Mouse (Mus musculus) heart, embryonic 12.5 days (tissue): ENCODE data around the gene Alox12b. TPM values are rescaled to one million over a fixed set of nuclear protein-coding genes. Genes with fewer than 3 reads are reported as not detected.
A peak's percentile ranks its signal among the peaks of the same experiment; 100 is the strongest.

Source experiments
- ATAC-seq: fragments of 200-750 bp; cut with Nextera tagmentation; 2 replicates; pipeline ENCODE4 v1.8.0; 2017; ENCODE audit warnings: moderate TSS enrichment, moderate library complexity; ENCODE audit not compliant: insufficient number of reproducible peaks, low FRiP score
- H3K27ac ChIP-seq: fragments of 300-500 bp; sonication (generic); 2 replicates; pipeline ENCODE4 v1.5.1; 2016; ENCODE audit warnings: mild to moderate bottlenecking, moderate library complexity; ENCODE audit not compliant: poor library complexity, severe bottlenecking
- H3K27me3 ChIP-seq: fragments of 300-500 bp; sonication (generic); replicated peaks from 2 replicates; pipeline ENCODE4 v1.6.1; 2016; ENCODE audit warnings: mild to moderate bottlenecking, moderate library complexity
- H3K36me3 ChIP-seq: fragments of 300-500 bp; sonication (generic); 2 replicates; pipeline ENCODE4 v1.6.1; 2016; ENCODE audit warnings: mild to moderate bottlenecking, moderate library complexity
- H3K4me1 ChIP-seq: fragments of 300-500 bp; sonication (generic); replicated peaks from 2 replicates; pipeline ENCODE4 v1.6.1; 2016; ENCODE audit warnings: mild to moderate bottlenecking
- H3K4me2 ChIP-seq: fragments of 300-500 bp; sonication (generic); 2 replicates; pipeline ENCODE4 v1.6.1; 2016; ENCODE audit warnings: mild to moderate bottlenecking, moderate library complexity
- H3K4me3 ChIP-seq: fragments of 300-500 bp; sonication (generic); 2 replicates; pipeline ENCODE4 v1.5.1; 2016; ENCODE audit warnings: mild to moderate bottlenecking
- H3K9ac ChIP-seq: fragments of 300-500 bp; sonication (generic); 2 replicates; pipeline ENCODE4 v1.6.1; 2016; ENCODE audit warnings: mild to moderate bottlenecking, moderate library complexity
- H3K9me3 ChIP-seq: fragments of 300-500 bp; sonication (generic); replicated peaks from 2 replicates; pipeline ENCODE4 v1.6.1; 2016; ENCODE audit warnings: mild to moderate bottlenecking, moderate library complexity
- WGBS: fragments of 180-500 bp; shearing (Covaris S2); methylation state at CpG from one replicate; pipeline ENCODE4 v1.1.7; 2016; 5-methylcytosine and 5-hydroxymethylcytosine counted together
- polyA plus RNA-seq: library from polyadenylated mRNA; unstranded; fragments of >200 nt; fragmentation: Nextera tagmentation; extraction: Ambion mirVana; gene quantifications from 2 replicates; pipeline ENCODE4 v1.2.1, GENCODE M21; 2016

Gene Alox12b
- polyA plus RNA-seq, 1 experiment from 2014 or later = not detected

DNA sequence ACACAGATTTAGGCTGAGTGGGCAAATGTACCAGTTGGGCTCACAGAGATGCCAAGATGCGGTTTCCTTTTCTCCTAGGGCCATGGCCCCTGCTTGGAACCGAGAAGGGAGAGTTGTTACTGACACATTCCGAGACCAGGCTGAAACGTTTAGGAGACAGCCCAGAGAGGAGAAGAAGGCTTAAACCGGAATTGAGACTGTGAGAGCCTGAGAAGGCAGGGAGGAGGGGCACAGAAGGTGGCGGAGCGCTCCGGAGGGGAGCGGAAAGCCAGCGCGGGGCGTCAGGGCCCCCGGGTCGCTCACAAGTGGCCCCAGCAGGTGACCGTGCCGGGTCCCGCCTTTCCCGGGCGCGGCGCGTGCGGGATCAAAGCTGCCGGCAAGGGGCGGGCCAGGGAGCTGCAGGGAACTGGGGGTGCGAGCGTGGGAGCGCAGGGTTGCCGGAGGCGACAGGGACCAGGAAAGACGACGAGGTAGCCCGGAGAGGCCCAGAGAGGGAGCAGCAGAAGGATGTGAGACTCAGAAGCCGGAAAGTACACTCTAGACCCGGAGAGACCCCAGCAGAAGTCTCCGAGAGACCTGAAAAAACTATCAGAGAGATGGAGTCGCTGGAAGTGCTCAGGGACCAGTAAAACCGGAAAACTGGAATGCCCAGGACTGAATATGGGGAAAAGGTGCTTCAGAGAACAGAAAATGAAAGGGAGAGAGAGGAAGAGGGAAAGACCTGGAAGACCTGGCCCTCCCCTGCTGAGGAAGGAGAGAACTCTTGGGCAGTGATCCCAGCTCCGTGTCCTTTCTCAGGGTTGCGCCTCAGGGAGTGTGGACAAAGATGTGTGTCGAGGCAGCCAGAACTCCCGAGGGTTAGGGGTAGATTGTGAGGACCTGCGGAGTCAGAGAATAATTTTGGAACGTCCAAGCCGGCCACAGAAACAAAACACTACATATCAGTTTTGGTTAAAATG lies 38.8 kb upstream of the Alox12b start:
- H3K4me3 ChIP-seq = peak overlapping the region; percentile 73
- peaks cover 29% of the 10 kb centered on the region for H3K4me1 ChIP-seq
- H3K27ac ChIP-seq = peak overlapping the region; percentile 84
- peak overlapping the region; percentile 83 for H3K9ac ChIP-seq
- peak overlapping the region; percentile 90 for H3K4me2 ChIP-seq
- no peaks in the 10 kb centered on the region for H3K27me3 ChIP-seq
- H3K9me3 ChIP-seq = no peaks in the 10 kb centered on the region
- under 1% methylated on average over 45 of the region's 45 CpGs for WGBS
- peak; percentile 28; the same call in 1 of the 2 replicates for ATAC-seq
- H3K36me3 ChIP-seq = no peaks in the 10 kb centered on the region

DNA sequence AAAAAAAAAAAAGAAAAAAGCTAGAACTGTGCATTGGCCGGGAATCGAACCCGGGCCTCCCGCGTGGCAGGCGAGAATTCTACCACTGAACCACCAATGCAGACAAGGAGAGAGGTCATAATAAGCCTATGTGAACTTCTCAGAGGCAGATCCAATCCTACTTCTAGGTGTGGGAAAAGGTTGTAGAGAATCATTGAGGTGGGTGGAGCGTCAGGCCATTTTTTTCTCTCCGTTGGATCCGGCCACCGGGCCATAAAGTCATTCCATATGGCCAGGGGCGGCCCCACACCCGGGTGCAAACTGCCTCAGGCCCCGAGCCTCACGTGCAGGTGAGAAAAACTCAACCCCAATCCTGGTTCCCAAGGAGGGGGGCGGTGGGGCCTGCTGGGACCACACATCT lies 38.0 kb upstream of the Alox12b start:
- Histone ChIP-seq H3K36me3 (no peaks in the 10 kb centered on the region), H3K4me3 (peak overlapping the region; percentile 73), H3K4me2 (peak overlapping the region; percentile 90), H3K9me3 (no peaks in the 10 kb centered on the region), H3K27me3 (no peaks in the 10 kb centered on the region), H3K4me1 (peaks cover 29% of the 10 kb centered on the region), H3K27ac (no peak overlapping the region), H3K9ac (peak overlapping the region; percentile 34; the same call in 1 of the 2 replicates)
- under 1% methylated on average over 15 of the region's 15 CpGs for WGBS
- ATAC-seq = no peak

DNA sequence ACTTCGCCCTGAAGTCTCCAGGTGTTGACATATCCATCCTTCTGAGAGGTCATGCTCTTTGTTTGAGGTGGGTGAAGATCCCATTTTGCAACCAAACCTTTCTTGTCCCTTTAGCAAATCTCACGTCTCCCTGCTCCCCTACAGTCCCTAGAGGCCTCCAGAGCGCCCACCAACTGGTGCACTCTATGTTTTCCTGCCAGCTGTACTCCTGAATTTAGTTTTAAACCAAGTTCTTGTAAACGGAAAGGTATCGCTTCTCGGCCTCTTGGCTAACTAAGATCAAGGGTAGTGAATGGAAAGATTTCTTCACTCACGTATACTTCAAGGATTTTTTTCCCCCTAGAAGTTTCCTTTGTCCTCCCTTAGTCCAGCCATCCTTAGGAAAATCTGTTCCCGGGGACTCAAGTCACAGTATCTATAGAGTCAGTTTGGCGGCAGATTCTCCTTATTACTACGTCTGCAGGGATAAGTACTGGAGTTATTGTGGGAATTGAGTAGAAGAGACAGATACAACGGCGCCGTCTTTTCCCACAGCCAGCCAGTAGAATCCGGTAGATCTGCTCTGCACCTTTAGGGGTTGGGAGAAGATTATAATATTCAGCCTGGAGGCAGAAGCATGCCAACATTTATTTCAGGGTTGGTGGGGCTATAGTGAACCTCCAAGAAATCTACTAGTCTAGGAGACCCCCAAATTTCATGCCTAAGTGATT lies 37.2 kb upstream of the Alox12b start:
- Histone ChIP-seq H3K27me3 (no peaks in the 10 kb centered on the region), H3K36me3 (no peaks in the 10 kb centered on the region), H3K9ac (no peak overlapping the region), H3K9me3 (no peaks in the 10 kb centered on the region), H3K27ac (no peak overlapping the region), H3K4me2 (peak overlapping the region; percentile 90), H3K4me1 (peaks cover 29% of the 10 kb centered on the region), H3K4me3 (peak overlapping the region; percentile 67)
- no peak for ATAC-seq
- WGBS = 37% methylated on average over 14 of the region's 14 CpGs

DNA sequence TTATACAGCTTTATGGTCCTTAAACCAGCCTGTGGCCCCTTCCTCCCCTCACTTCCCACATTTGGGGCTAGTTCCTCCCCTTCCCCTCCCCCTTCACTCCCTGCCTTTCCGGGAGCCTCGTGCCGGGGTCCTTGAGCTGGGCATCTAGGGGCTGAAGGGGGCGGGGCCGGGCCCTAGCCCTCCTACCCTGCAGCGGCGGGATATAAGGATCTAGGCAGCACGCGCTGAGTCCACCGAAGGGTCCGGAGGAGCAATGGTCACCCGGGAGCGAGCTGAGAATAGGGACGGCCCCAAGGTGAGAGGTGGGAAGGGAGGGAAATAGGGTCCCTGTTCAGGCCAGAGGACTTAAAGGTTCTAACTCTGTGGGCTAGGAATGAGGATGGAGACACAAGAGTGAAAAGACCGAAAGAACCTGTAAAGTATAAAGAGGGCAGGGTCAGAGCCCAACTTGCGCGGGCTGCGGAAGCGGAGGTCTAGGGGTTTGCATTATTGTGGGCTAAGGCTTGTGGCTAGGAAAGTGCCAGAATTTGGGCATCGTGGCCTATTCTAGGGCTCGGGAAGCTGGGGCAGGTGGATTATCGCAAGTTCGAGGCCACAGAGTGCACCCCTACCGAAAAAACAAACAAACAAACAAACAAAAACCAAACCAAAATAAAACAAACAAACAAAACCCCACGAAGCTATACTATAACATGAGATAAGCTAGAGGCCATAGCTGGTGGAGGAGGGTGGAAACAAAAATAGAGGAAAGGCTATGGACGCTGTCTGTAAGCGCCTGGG lies 36.4 kb upstream of the Alox12b start, which contains the start of gene Hes7:
Hes7 (plus strand) TSS at position 184 of the 780 bp plus-strand sequence.
- Histone ChIP-seq H3K27me3 (no peaks in the 10 kb centered on the region), H3K4me1 (peaks cover 29% of the 10 kb centered on the region), H3K27ac (peak within 1 kb of the TSS; percentile 2; the same call in 1 of the 2 replicates), H3K9ac (peak within 1 kb of the TSS; percentile 71), H3K36me3 (no peaks in the 10 kb centered on the region), H3K9me3 (no peaks in the 10 kb centered on the region), H3K4me3 (peak within 1 kb of the TSS; percentile 67), H3K4me2 (peak within 1 kb of the TSS; percentile 90)
- 2% methylated on average over 27 of the region's 27 CpGs for WGBS
- no peak for ATAC-seq

DNA sequence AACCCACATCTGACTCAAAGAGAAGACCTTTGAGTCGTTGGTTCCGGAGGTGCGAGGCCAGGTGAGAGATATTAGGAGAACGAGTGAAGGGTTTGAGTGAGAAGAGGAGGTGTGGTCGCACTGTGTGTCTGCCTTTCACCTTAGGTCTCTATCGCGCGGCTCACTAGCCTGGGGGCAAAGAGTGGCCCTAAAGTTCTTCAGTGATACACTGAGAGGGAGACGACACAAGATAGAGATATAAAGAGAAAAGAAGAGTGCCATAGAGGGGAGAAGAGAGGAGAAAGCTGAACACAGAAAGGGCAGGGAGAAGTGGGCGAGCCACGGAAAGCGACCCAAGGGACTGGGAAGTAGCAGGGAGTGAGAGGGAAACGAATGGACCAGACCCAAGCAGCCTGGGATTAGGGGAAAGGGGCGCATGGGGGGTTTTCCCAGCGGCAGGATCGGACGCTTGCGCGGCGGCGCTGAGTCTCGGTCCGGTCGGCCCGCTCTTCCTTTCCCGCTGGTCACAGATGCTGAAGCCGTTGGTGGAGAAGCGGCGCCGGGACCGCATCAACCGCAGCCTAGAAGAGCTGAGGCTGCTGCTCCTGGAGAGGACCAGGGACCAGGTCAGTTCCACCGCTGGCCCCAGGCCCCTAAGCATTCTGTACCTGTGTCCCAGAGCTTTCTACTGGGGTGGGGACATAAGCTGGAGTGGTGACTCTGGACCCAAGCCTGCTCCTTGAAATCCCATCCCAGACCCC lies 35.6 kb upstream of the Alox12b start:
- H3K9ac ChIP-seq = peak overlapping the region; percentile 71
- no peaks in the 10 kb centered on the region for H3K9me3 ChIP-seq
- no peaks in the 10 kb centered on the region for H3K36me3 ChIP-seq
- H3K4me2 ChIP-seq = peak overlapping the region; percentile 90
- ATAC-seq = no peak
- H3K4me1 ChIP-seq = peaks cover 36% of the 10 kb centered on the region
- WGBS = under 1% methylated on average over 33 of the region's 33 CpGs
- peak overlapping the region; percentile 67 for H3K4me3 ChIP-seq
- no peaks in the 10 kb centered on the region for H3K27me3 ChIP-seq
- peak overlapping the region; percentile 2; the same call in 1 of the 2 replicates for H3K27ac ChIP-seq

DNA sequence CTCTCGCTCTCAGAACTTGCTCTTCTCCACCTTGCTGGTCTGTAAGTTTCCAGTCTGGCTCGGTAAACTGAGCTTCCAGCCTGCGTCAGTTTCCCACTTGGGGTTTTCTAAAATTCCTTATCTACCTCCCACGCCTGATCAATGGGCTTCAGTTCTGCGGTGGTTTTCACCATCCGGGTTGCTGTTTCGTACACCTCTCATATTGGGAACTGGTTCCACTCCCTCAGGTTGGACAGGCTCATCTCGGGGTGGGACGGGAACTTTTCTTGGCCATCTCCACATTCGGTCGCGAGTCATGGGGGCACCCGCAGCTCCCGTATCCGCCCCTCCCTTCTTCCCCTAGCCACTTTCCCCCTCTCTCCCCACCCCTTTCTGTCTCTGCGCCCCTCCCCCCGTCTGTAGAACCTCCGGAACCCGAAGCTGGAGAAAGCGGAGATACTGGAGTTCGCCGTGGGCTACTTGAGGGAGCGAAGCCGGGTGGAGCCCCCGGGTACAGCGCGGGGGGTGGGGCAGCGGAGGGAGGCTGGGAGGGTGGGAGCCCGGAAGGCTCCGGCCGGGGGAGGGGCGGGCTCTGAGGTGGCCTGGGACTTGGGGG lies 35.0 kb upstream of the Alox12b start:
- peak overlapping the region; percentile 71 for H3K9ac ChIP-seq
- peaks cover 1% of the 10 kb centered on the region; the same call in 1 of the 2 replicates for H3K27me3 ChIP-seq
- ATAC-seq = no peak; the same call in 1 of the 2 replicates
- H3K9me3 ChIP-seq = no peaks in the 10 kb centered on the region
- peaks cover 41% of the 10 kb centered on the region for H3K4me1 ChIP-seq
- peak overlapping the region; percentile 88 for H3K27ac ChIP-seq
- WGBS = 1% methylated on average over 31 of the region's 32 CpGs
- peak overlapping the region; percentile 67 for H3K4me3 ChIP-seq
- peak overlapping the region; percentile 90 for H3K4me2 ChIP-seq
- no peaks in the 10 kb centered on the region for H3K36me3 ChIP-seq

DNA sequence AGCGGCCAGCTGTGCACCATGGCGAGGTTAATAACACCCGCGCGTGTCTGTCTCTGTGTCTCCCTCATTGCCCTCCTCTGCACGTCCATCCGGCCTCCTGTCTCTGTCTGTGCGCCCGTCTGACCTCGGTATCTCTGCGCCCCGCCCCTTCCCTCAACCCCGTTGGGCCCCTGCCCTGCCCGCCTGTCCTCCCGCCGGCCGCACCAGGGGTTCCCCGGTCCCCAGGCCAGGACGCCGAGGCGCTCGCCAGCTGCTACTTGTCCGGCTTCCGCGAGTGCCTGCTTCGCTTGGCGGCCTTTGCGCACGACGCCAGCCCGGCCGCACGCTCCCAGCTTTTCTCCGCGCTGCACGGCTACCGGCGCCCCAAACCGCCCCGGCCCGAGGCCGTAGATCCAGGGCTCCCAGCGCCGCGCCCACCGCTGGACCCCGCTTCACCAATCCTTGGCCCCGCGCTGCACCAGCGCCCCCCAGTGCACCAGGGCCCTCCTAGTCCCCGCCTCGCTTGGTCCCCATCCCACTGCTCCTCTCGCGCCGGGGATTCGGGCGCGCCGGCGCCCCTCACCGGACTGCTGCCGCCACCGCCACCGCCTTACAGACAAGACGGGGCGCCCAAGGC lies 34.3 kb upstream of the Alox12b start, which contains the start of gene 9130213A22Rik:
9130213A22Rik (minus strand) TSS at position 254 of the 616 bp plus-strand sequence.
- under 1% methylated on average over 56 of the region's 66 CpGs for WGBS
- peaks cover 44% of the 10 kb centered on the region for H3K4me1 ChIP-seq
- ATAC-seq = peak; percentile 70
- no peaks in the 10 kb centered on the region for H3K36me3 ChIP-seq
- no peaks in the 10 kb centered on the region for H3K9me3 ChIP-seq
- H3K27me3 ChIP-seq = peaks cover 6% of the 10 kb centered on the region; the same call in 1 of the 2 replicates
- peak within 1 kb of the TSS; percentile 90 for H3K4me2 ChIP-seq
- H3K4me3 ChIP-seq = peak within 1 kb of the TSS; percentile 67
- H3K9ac ChIP-seq = peak within 1 kb of the TSS; percentile 71
- H3K27ac ChIP-seq = peak within 1 kb of the TSS; percentile 88

DNA sequence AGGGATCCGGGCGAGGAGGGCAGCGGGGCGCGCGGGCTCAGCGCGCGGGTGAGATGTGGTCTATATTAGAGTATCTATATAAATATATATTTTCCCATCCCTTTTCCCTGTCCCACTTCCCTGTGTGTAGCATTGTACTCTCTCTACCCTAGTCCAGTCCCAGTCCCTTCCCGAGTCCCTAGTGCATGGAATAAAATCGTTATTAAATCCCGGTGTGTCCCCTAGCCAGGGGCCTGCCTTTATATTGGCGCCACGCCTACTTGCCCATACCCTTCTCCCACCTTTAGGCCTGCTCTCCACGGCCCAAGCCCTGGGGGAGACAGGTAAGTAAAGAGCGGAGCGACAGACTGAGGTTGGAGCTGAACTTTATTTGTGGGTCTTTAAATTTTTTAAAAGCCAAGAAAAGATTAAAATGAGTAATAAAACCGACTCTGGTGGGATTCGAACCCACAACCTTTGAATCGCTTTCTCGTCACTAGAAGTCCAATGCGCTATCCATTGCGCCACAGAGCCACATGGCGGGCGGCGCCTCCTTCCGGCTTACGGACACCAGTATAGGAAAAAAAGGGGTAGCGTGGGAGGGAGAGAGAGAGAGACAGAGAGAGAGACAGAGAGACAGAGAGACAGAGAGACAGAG lies 33.6 kb upstream of the Alox12b start:
- ATAC-seq = no peak; the same call in 1 of the 2 replicates
- Histone ChIP-seq H3K27ac (peak overlapping the region; percentile 88), H3K4me2 (peak overlapping the region; percentile 90), H3K4me1 (peaks cover 48% of the 10 kb centered on the region), H3K36me3 (no peaks in the 10 kb centered on the region), H3K27me3 (peaks cover 6% of the 10 kb centered on the region; the same call in 1 of the 2 replicates), H3K4me3 (peak overlapping the region; percentile 67), H3K9ac (peak overlapping the region; percentile 71), H3K9me3 (no peaks in the 10 kb centered on the region)
- WGBS = under 1% methylated on average over 29 of the region's 29 CpGs
